Mouse (Mus musculus) limb, embryonic 14.5 days (tissue): ENCODE measurements around the gene Sh3gl3. TPM values are rescaled to one million over a fixed set of nuclear protein-coding genes. Genes with fewer than 3 reads are reported as not detected.

Experiments used
- ATAC-seq: fragments of 200-750 bp; cut with Nextera tagmentation; 2 replicates; pipeline ENCODE4 v1.8.0; 2017; ENCODE audit warnings: low read depth, moderate number of reproducible peaks, moderate TSS enrichment; ENCODE audit not compliant: low FRiP score
- DNase-seq: peaks from one replicate; pipeline ENCODE4 v3.0.0-alpha.2; 2015; ENCODE audit warnings: low spot score
- H3K27ac ChIP-seq: fragments of 300-500 bp; sonication (generic); replicated peaks from 2 replicates; pipeline ENCODE4 v1.5.1; 2014; ENCODE audit warnings: low read depth, mild to moderate bottlenecking, low read length, moderate library complexity, mixed read lengths
- H3K27me3 ChIP-seq: fragments of 300-500 bp; sonication (generic); 2 replicates; pipeline ENCODE4 v1.6.1; 2014; ENCODE audit warnings: low read length, mixed read lengths; ENCODE audit not compliant: control insufficient read depth, insufficient read depth
- H3K36me3 ChIP-seq: fragments of 300-500 bp; sonication (generic); 2 replicates; pipeline ENCODE4 v1.6.1; 2014; ENCODE audit warnings: mild to moderate bottlenecking, low read length, moderate library complexity, mixed read lengths; ENCODE audit not compliant: control insufficient read depth, insufficient read depth
- H3K4me1 ChIP-seq: fragments of 300-500 bp; sonication (generic); 2 replicates; pipeline ENCODE4 v1.6.1; 2014; ENCODE audit warnings: antibody characterized with exemption, low read length, mixed read lengths; ENCODE audit not compliant: control insufficient read depth, insufficient read depth
- H3K4me2 ChIP-seq: fragments of 300-500 bp; sonication (generic); replicated peaks from 2 replicates; pipeline ENCODE4 v1.6.1; 2014; ENCODE audit warnings: low read depth, mild to moderate bottlenecking, low read length, moderate library complexity; ENCODE audit not compliant: severe bottlenecking
- H3K4me3 ChIP-seq: fragments of 300-500 bp; sonication (generic); replicated peaks from 2 replicates; pipeline ENCODE4 v1.5.1; 2014; ENCODE audit warnings: low read length
- H3K9ac ChIP-seq: fragments of 300-500 bp; sonication (generic); 2 replicates; pipeline ENCODE4 v1.6.1; 2014; ENCODE audit warnings: mild to moderate bottlenecking, low read depth, low read length, moderate library complexity; ENCODE audit not compliant: severe bottlenecking
- H3K9me3 ChIP-seq: fragments of 300-500 bp; sonication (generic); 2 replicates; pipeline ENCODE4 v1.6.1; 2016; ENCODE audit warnings: low read length; ENCODE audit not compliant: control insufficient read depth
- POLR2A ChIP-seq: fragments of 200-500 bp; IDR thresholded peaks from 2 replicates; pipeline ENCODE4 v1.8.0; 2012; ENCODE audit warnings: inconsistent platforms, mild to moderate bottlenecking, moderate library complexity, borderline replicate concordance; ENCODE audit not compliant: insufficient read depth, insufficient read length; ENCODE audit errors: extremely low read depth
- WGBS: fragments of 180-500 bp; shearing (Covaris S2); extraction: QIAGEN DNeasy Blood & Tissue Kit; methylation state at CpG from one replicate; pipeline ENCODE4 v1.1.7; 2014; 5-methylcytosine and 5-hydroxymethylcytosine counted together
- polyA plus RNA-seq, 2 experiments: library from polyadenylated mRNA; depleted of rRNA in 1 of 2; stranded (reverse) in 1 of 2; unstranded in 1 of 2; fragments of >200 nt; fragmentation: Nextera tagmentation in 1 of 2; extraction: Ambion mirVana in 1 of 2; gene quantifications; 2 replicates each; pipeline versions ENCODE4 v1.2.1 to v1.2.3; 2012 to 2014

Sh3gl3 gene
- polyA plus RNA-seq, 2 experiments = 10.5 to 15.1 TPM

DNA sequence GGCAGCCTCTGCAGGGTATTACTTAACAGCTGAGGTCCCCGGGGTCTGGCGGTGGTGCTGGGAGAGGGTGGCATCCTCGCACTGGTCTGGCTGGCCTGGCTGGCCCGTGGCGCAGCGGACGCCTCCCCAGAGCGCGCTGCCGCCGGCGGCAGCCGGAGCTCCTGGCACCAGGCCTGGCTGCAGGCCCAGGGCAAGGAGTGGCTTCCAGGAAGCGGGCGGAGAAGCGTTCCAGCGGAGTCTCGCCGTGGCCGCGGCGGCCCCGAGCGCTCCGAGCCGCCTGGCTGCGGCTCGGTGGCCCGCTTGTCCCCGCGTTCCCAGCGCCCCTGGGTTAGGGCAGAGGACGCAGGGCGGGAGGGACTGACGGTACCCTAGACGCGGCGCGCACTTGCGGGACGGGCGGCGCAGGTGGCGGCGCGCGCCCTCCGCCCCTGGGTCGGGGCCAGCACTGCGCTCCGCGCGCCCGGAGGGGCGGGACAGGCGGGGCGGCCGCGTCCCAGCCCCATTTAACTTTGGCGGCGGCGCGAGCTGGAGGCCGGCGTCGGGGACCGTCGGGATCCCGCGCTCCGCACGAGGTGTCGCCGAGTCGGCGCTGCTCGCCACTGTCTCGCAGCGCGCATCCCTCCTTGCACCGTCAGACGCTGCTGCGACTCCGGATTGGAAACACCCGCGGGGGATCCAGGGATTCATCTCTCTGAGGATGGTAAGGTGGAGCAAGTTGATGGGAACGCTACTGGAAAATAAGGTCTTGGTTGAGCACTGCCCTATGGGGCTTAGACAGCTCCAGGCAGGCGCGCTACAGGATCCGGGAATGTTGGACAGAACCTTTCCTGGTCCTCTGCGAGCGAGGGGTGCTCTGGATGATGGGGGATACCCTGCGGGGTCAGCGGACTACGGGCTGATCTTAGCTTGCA lies 161.8 kb downstream of the Sh3gl3 start, which contains the start of gene Adamtsl3:
Gene Adamtsl3 (plus strand): TSS at position 484 of the 911 bp plus-strand sequence.
- Histone ChIP-seq H3K4me1 (peaks cover 9% of the 10 kb centered on the region; the same call in 1 of the 2 replicates), H3K4me3 (peak within 1 kb of the TSS; percentile 56), H3K9ac (peak within 1 kb of the TSS; percentile 55), H3K27ac (peak within 1 kb of the TSS; percentile 65), H3K4me2 (peak within 1 kb of the TSS; percentile 84), H3K9me3 (no peaks in the 10 kb centered on the region), H3K36me3 (no peaks in the 10 kb centered on the region), H3K27me3 (peaks cover 44% of the 10 kb centered on the region)
- ATAC-seq = peak; percentile 45; the same call in 1 of the 2 replicates
- 5% methylated on average over 61 of the region's 95 CpGs for WGBS
- TF ChIP-seq POLR2A = no peak
- peak; percentile 18 for DNase-seq

DNA sequence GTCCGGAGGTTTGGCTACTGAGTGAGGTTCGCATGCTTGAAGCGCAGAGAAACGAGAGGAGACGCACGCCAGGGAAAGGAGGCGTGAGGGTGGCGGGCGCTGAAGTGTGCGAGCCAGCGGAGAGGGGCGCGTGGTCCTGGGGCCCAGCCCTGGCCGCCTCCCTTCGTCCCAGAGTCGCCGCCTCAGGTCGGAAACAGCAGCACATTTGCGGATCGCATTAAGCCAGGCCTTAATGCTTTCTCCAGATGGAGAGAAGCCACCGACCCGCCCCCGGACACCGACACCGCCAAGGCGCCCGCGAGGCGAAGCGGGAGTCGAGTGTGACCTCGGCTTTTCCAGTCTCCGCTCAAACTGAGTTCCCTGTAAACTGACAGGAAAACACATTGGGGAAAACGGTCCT lies 162.5 kb downstream of the Sh3gl3 start:
- Histone ChIP-seq H3K36me3 (no peaks in the 10 kb centered on the region), H3K4me2 (peak overlapping the region; percentile 84), H3K9ac (peak overlapping the region; percentile 55), H3K9me3 (no peaks in the 10 kb centered on the region), H3K27ac (peak overlapping the region; percentile 65), H3K4me1 (peaks cover 9% of the 10 kb centered on the region; the same call in 1 of the 2 replicates), H3K27me3 (peaks cover 44% of the 10 kb centered on the region), H3K4me3 (peak overlapping the region; percentile 56)
- TF ChIP-seq POLR2A = no peak
- ATAC-seq (peak; percentile 76), DNase-seq (peak; percentile 64)
- 3% methylated on average over 33 of the region's 34 CpGs for WGBS

DNA sequence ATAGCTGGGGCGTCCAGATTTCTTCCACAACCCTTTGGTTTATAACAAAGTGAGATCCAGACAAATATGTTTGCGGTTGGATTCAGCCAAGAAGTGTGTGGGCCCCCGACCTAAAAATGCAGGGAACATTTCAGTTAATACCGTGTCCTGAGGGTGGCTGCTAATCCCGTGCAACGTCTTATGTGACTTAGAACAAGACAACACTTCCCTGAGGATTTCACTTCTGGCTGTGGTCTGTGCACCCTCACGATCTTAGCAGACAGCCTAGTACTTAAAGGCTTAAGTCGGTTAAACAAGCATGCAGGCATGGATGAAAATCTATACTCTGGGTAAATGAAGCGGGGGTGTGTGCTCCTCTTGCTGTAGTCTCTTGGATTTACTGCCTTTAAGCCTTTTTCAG lies 164.5 kb downstream of the Sh3gl3 start:
- WGBS = 79% methylated on average over 9 of the region's 9 CpGs
- H3K4me3 ChIP-seq = no peak overlapping the region
- no peak for TF ChIP-seq POLR2A
- no peak for ATAC-seq
- no peaks in the 10 kb centered on the region for H3K36me3 ChIP-seq
- H3K9me3 ChIP-seq = no peaks in the 10 kb centered on the region
- H3K4me2 ChIP-seq = peak overlapping the region; percentile 84; the same call in 1 of the 2 replicates
- peak; percentile 3 for DNase-seq
- no peak overlapping the region for H3K9ac ChIP-seq
- H3K4me1 ChIP-seq = peaks cover 19% of the 10 kb centered on the region
- no peak overlapping the region for H3K27ac ChIP-seq
- H3K27me3 ChIP-seq = peaks cover 44% of the 10 kb centered on the region

DNA sequence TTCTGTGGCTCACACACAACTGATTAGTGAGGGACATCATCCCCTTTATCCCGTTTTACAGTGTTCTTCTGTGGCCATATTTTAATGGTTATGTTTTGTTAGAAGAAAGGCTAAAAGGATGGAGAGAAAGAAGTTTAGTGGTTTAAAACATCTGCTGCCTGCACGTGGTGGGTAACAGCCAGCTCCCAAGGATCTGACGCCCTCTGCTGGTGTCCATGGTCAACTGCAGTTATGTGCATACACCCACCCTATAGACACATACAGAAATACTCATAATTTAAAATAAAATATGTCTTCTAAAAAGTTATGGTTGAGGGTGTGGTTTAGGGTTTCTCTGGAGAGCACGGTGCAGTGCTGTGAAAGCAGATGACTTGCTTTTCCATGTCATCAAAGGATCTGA lies 164.9 kb downstream of the Sh3gl3 start:
- peaks cover 44% of the 10 kb centered on the region for H3K27me3 ChIP-seq
- H3K9me3 ChIP-seq = no peaks in the 10 kb centered on the region
- DNase-seq (no peak), ATAC-seq (no peak)
- H3K4me2 ChIP-seq = no peak overlapping the region
- no peak for TF ChIP-seq POLR2A
- H3K36me3 ChIP-seq = no peaks in the 10 kb centered on the region
- peaks cover 19% of the 10 kb centered on the region for H3K4me1 ChIP-seq
- no peak overlapping the region for H3K9ac ChIP-seq
- H3K27ac ChIP-seq = no peak overlapping the region
- H3K4me3 ChIP-seq = no peak overlapping the region
- 77% methylated on average over 4 of the region's 4 CpGs for WGBS

DNA sequence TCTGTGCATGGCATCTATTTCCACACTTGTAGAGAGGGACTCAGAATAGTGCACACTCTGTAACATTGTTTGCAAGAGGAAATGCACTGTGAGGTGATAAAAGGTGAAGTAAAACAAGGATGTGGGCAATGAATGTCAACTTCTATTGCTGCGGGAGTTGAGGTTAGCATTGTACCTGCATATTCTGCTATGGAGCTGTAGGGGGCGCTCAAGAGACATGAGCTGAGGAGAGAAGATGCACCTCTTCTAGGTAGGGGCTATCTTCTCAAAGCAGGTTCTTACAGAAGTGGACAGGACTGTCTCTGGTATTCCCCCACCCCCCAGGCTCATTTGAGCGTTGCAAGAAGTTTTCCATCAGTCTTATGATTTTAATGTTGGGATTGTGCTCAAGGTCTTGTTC lies 165.6 kb downstream of the Sh3gl3 start:
- Histone ChIP-seq H3K4me1 (peaks cover 19% of the 10 kb centered on the region), H3K4me2 (no peak overlapping the region), H3K27ac (no peak overlapping the region), H3K36me3 (no peaks in the 10 kb centered on the region), H3K9me3 (no peaks in the 10 kb centered on the region), H3K27me3 (peaks cover 39% of the 10 kb centered on the region), H3K9ac (no peak overlapping the region), H3K4me3 (no peak overlapping the region)
- TF ChIP-seq POLR2A = no peak
- DNase-seq (no peak), ATAC-seq (no peak)
- 47% methylated on average over 3 of the region's 3 CpGs for WGBS
